Mouse (Mus musculus) hindbrain, embryonic 16.5 days (tissue): Measurements from ENCODE around the gene Des. TPM values are rescaled to one million over a fixed set of nuclear protein-coding genes. Genes with fewer than 3 reads are reported as not detected.

Experiments used
- ATAC-seq: fragments of 200-750 bp; cut with Nextera tagmentation; 2 replicates; pipeline ENCODE4 v1.8.0; 2017; ENCODE audit warnings: moderate TSS enrichment, moderate library complexity
- H3K27ac ChIP-seq: fragments of 300-500 bp; sonication (generic); 2 replicates; pipeline ENCODE4 v1.5.1; 2014; ENCODE audit warnings: low read depth, mild to moderate bottlenecking, control low read depth, low read length, moderate library complexity
- H3K27me3 ChIP-seq: fragments of 300-500 bp; sonication (generic); replicated peaks from 2 replicates; pipeline ENCODE4 v1.6.1; 2014; ENCODE audit warnings: low read length; ENCODE audit not compliant: control insufficient read depth, insufficient read depth
- H3K36me3 ChIP-seq: fragments of 300-500 bp; sonication (generic); 2 replicates; pipeline ENCODE4 v1.6.1; 2014; ENCODE audit warnings: mild to moderate bottlenecking, low read length, moderate library complexity, mixed read lengths; ENCODE audit not compliant: control insufficient read depth, insufficient read depth
- H3K4me1 ChIP-seq: fragments of 300-500 bp; sonication (generic); 2 replicates; pipeline ENCODE4 v1.6.1; 2014; ENCODE audit warnings: low read depth, low read length; ENCODE audit not compliant: control insufficient read depth, insufficient read depth
- H3K4me2 ChIP-seq: fragments of 300-500 bp; sonication (generic); 2 replicates; pipeline ENCODE4 v1.6.1; 2014; ENCODE audit warnings: mild to moderate bottlenecking, low read length, control low read depth, moderate library complexity
- H3K4me3 ChIP-seq: fragments of 300-500 bp; sonication (generic); 2 replicates; pipeline ENCODE4 v1.5.1; 2014; ENCODE audit warnings: mild to moderate bottlenecking, low read length, control low read depth, moderate library complexity
- H3K9ac ChIP-seq: fragments of 300-500 bp; sonication (generic); 2 replicates; pipeline ENCODE4 v1.6.1; 2014; ENCODE audit warnings: low read depth, mild to moderate bottlenecking, control low read depth, low read length, moderate library complexity
- H3K9me3 ChIP-seq: fragments of 300-500 bp; sonication (generic); 2 replicates; pipeline ENCODE4 v1.6.1; 2014; ENCODE audit warnings: mild to moderate bottlenecking, low read length, moderate library complexity; ENCODE audit not compliant: control insufficient read depth
- WGBS: fragments of 180-500 bp; shearing (Covaris S2); extraction: QIAGEN DNeasy Blood & Tissue Kit; methylation state at CpG from one replicate; pipeline ENCODE4 v1.1.7; 2014; 5-methylcytosine and 5-hydroxymethylcytosine counted together
- polyA plus RNA-seq: library from polyadenylated mRNA; unstranded; fragments of >200 nt; fragmentation: Nextera tagmentation; extraction: Ambion mirVana; gene quantifications from 2 replicates; pipeline ENCODE4 v1.2.1, GENCODE M21; 2015

The Des gene
- polyA plus RNA-seq, 1 experiment from 2014 or later = 1.7 TPM

GRCm38 (mm10) chr1:75363868-75364267 is 3.7 kb downstream of the Des start:
- Histone ChIP-seq H3K27ac (no peak overlapping the region), H3K9ac (no peak overlapping the region), H3K27me3 (peaks cover 28% of the 10 kb centered on the region), H3K4me2 (no peak overlapping the region), H3K4me3 (no peak overlapping the region), H3K36me3 (no peaks in the 10 kb centered on the region), H3K9me3 (no peaks in the 10 kb centered on the region), H3K4me1 (peaks cover 16% of the 10 kb centered on the region)
- WGBS = 81% methylated on average over 3 of the region's 3 CpGs
- no peak for ATAC-seq

DNA sequence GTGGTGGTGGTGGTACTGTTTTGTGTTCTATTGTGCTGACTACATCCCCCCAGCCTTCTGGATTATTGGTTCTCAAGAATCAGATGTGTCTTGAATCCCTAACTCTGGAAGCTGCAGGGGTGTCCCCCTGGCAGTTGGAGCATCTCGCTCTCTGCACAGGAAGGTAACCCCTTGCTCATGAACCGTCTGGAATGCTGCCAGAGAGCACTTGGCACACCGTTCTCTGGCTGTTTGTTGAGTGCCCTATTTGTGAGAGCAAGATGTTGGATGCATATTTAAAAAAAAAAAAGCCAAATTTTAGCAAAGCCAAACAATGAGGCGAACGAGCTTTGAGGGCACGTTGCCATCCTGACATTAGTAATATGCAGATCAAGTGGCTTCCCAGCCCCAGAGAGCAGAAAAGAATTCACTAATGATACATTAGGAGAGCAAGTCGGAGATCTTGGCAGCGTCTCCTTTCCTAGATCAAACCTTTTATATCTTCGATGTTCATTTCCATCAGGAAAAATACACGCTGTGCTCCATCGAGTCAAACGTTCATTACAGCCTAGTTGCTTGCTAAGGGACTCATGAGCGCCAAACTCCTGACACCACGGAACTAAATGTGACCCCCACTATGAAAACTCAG is 5.5 kb downstream of the Des start:
- H3K4me3 ChIP-seq = no peak overlapping the region
- H3K9me3 ChIP-seq = no peaks in the 10 kb centered on the region
- no peak for ATAC-seq
- no peak overlapping the region for H3K4me2 ChIP-seq
- H3K27me3 ChIP-seq = peaks cover 18% of the 10 kb centered on the region
- H3K9ac ChIP-seq = no peak overlapping the region
- H3K27ac ChIP-seq = no peak overlapping the region
- H3K36me3 ChIP-seq = no peaks in the 10 kb centered on the region
- WGBS = 46% methylated on average over 14 of the region's 14 CpGs
- H3K4me1 ChIP-seq = peaks cover 9% of the 10 kb centered on the region

DNA sequence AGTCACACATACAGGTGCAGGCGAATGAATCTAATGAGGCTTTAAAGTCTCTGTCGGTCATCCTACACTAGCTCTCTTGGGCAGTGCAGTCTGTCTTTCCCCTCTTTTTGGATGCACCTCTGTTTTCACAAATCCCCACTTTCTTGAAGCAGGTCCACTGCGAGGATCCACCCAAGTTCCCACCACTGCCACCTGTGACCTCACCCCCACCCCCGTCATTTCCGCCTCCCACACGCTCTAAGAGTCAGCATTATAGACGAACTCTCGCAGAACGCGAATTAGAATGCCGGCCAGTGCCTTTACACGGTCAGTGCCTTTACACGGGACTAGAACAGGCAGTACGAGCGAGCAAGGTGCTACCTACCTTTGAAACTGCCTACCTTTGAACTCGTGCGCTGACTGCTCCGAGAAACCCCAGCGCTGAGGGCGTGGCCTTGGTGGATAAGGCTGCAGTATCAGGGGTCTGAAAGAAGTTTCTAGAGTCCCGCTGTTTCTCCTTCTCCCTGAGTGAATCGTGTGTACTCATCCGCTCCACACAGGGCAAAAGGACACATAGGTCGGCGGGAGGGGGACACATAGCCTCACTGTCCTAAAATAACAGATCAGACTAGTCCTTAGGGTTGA is 9.3 kb downstream of the Des start:
- peaks cover 10% of the 10 kb centered on the region for H3K27me3 ChIP-seq
- H3K9ac ChIP-seq = no peak overlapping the region
- no peak overlapping the region for H3K27ac ChIP-seq
- peaks cover 7% of the 10 kb centered on the region for H3K4me1 ChIP-seq
- WGBS = 49% methylated on average over 24 of the region's 25 CpGs
- no peak overlapping the region for H3K4me2 ChIP-seq
- no peak overlapping the region for H3K4me3 ChIP-seq
- H3K36me3 ChIP-seq = no peaks in the 10 kb centered on the region
- no peak for ATAC-seq
- H3K9me3 ChIP-seq = no peaks in the 10 kb centered on the region

DNA sequence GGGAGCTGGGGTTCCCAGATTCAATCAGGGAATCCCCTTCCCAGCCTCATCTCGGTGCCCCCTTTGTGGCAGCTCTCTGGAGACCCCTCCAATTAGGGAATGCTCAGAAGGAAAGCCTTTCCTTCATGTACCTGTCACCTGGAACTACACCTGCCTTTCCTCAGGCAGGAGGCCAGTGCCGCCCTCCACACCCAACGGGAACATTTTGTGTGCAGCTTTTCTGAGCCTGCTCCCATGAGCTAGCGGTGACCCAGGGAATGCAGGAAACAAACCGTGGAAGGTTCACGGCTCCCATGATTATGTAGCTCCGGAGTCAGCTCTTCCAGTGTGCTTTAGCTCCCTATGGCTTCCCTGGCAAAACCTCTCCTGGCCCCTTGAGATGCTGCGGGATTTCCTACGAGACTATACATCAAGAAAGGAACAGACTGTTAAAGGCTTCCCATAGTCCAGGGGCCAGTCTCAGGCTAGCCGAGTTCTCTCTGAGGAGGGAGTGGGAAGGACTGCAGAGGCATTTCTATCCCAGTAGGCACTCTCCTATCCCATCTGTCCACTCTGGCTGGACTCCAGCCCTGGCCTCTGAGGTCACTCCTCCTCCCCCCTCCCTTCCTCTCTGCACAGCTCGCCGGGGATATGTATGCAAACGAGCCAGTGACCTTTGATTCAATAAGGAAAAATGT is 10.0 kb downstream of the Des start:
- Histone ChIP-seq H3K27ac (no peak overlapping the region), H3K4me1 (peaks cover 10% of the 10 kb centered on the region), H3K9me3 (no peaks in the 10 kb centered on the region), H3K27me3 (peaks cover 14% of the 10 kb centered on the region), H3K9ac (no peak overlapping the region), H3K36me3 (no peaks in the 10 kb centered on the region), H3K4me2 (no peak overlapping the region), H3K4me3 (no peak overlapping the region)
- WGBS = 35% methylated on average over 13 of the region's 13 CpGs
- ATAC-seq = peak; percentile 48; the same call in 1 of the 2 replicates

DNA sequence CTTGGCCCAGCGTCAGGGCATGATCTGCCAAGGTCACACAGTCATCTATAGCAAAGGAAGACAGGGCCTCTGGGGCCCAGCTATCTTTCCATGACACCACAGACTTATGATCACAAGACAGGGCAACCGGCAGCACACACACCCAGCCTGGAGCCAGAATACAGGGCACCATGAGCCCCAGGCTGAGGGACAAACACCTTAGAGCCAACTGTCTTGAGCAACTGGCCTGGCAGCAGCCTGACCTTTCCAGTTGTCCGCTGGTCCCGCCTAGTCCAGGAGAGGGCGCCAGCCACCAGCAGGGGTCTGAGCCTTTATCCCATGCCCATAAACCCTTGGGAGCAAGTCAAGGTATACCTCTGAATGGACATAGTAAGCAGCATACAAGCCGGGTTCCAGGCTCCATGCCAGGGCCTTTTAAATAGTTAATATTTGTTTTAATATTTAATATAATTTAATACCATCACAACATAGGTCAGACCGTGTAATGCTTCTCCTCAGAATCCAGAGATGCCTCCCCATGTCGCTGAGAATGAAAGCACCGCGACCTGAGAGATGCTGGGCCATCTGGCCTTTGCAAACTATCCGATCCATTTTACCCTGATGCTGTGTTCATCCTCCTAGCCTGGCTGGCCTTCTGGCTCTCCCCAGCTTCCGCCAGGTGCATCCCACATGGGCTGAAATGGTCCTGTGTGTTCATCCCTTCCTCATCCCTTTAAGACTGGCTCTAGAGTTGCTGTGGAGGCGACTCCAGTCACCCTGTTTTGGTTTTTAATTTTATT is 11.4 kb downstream of the Des start:
- Histone ChIP-seq H3K27me3 (peaks cover 21% of the 10 kb centered on the region), H3K4me2 (no peak overlapping the region), H3K9ac (no peak overlapping the region), H3K36me3 (no peaks in the 10 kb centered on the region), H3K4me1 (peaks cover 9% of the 10 kb centered on the region), H3K4me3 (no peak overlapping the region), H3K9me3 (no peaks in the 10 kb centered on the region), H3K27ac (no peak overlapping the region)
- no peak for ATAC-seq
- WGBS = 53% methylated on average over 13 of the region's 13 CpGs

GRCm38 (mm10) chr1:75372450-75372849 is 12.3 kb downstream of the Des start:
- no peak for ATAC-seq
- H3K4me3 ChIP-seq = no peak overlapping the region
- peaks cover 21% of the 10 kb centered on the region for H3K27me3 ChIP-seq
- WGBS = 57% methylated on average over 3 of the region's 3 CpGs
- H3K27ac ChIP-seq = no peak overlapping the region
- H3K9ac ChIP-seq = no peak overlapping the region
- H3K4me2 ChIP-seq = no peak overlapping the region
- no peaks in the 10 kb centered on the region for H3K36me3 ChIP-seq
- no peaks in the 10 kb centered on the region for H3K9me3 ChIP-seq
- peaks cover 9% of the 10 kb centered on the region for H3K4me1 ChIP-seq

- Histone ChIP-seq H3K4me2 (no peak overlapping the region), H3K36me3 (no peaks in the 10 kb centered on the region), H3K4me1 (peaks cover 9% of the 10 kb centered on the region), H3K9me3 (no peaks in the 10 kb centered on the region), H3K27ac (no peak overlapping the region), H3K27me3 (peaks cover 21% of the 10 kb centered on the region), H3K4me3 (no peak overlapping the region), H3K9ac (no peak overlapping the region)
- ATAC-seq = no peak
- 29% methylated on average over 3 of the region's 3 CpGs for WGBS
Measured at GRCm38 (mm10) chr1:75373276-75373675, 13.1 kb downstream of the Des start.

DNA sequence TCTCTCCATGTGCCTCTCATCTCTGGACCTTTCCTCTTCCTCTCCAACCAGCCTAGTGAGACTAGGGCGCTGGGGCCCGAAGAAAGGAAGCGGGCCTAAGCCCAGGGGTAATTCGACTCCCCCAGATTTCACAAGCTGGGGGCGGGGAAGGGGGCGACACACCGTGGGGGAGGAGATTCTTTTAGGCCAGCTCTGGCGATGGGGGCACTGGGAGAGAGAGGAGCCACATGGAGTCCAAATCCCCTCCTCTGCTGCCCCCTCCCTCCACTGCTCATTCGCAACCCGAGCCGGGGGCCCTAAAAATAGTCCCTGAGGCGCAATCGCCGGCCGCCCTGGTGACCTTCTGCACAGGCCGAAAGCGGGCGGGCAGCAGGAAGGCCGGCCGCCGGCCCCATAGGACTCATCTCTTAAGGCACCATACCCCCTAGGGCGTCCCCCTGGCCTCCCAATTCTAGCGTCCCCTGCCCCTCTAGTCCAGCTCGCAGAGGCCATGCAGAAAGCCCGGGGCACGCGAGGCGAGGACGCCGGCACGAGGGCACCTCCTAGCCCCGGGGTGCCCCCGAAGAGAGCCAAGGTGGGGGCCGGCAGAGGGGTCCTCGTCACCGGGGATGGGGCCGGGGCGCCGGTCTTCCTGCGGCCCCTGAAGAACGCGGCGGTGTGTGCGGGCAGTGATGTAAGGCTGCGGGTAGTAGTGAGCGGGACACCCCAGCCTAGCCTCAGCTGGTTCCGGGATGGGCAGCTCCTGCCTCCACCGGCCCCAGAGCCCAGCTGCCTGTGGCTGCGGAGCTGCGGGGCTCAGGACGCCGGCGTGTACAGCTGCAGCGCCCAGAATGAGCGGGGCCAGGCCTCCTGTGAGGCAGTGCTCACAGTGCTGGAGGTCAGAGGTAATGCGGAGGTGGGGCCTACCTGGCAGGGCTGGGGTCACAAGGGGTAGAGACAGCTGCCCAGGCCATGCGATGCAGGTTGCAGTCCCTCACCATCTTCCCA is 15.1 kb downstream of the Des start, which contains the start of gene Speg:
TSS of gene Speg (plus strand) at position 348 of the 987 bp plus-strand sequence.
- WGBS = 12% methylated on average over 47 of the region's 57 CpGs
- no peaks in the 10 kb centered on the region for H3K9me3 ChIP-seq
- H3K36me3 ChIP-seq = no peaks in the 10 kb centered on the region
- peaks cover 16% of the 10 kb centered on the region for H3K27me3 ChIP-seq
- H3K4me3 ChIP-seq = peak within 1 kb of the TSS; percentile 23
- 0 out of 2 replicates have a peak, but pooled peaks have one; percentile 21 for ATAC-seq
- peak within 1 kb of the TSS; percentile 51 for H3K9ac ChIP-seq
- no peak within 1 kb of the TSS for H3K27ac ChIP-seq
- H3K4me2 ChIP-seq = peak within 1 kb of the TSS; percentile 51
- H3K4me1 ChIP-seq = peaks cover 9% of the 10 kb centered on the region
